Mouse (Mus musculus) kidney, adult 2 months (tissue): ENCODE measurements at regions not wholly inside any gene's neighbourhood (a gene's known extent, or its start where the extent isn't known, plus 50 kb on each side); places are given as distances from the start of the nearest gene placed in this dataset.

Experiments used
- DNase-seq: peaks from one replicate; pipeline ENCODE4 v3.0.0; 2021
- H3K27ac ChIP-seq: fragments of 200-500 bp; 2 replicates; pipeline ENCODE4 v1.5.1; 2012; ENCODE audit warnings: low read depth, low read length, control low read depth, inconsistent platforms; ENCODE audit not compliant: insufficient read depth
- H3K27me3 ChIP-seq: fragments of 200-500 bp; replicated peaks from 2 replicates; pipeline ENCODE4 v1.6.1; 2012; ENCODE audit warnings: mild to moderate bottlenecking, moderate library complexity, low read length, inconsistent platforms; ENCODE audit not compliant: control insufficient read depth, insufficient read depth
- H3K36me3 ChIP-seq: fragments of 200-500 bp; 2 replicates; pipeline ENCODE4 v1.6.1; 2012; ENCODE audit warnings: mild to moderate bottlenecking, moderate library complexity, low read length, inconsistent platforms; ENCODE audit not compliant: control insufficient read depth, insufficient read depth
- H3K4me1 ChIP-seq: fragments of 200-500 bp; 2 replicates; pipeline ENCODE4 v1.6.1; 2011; ENCODE audit warnings: low read length; ENCODE audit not compliant: control insufficient read depth, insufficient read depth
- H3K4me3 ChIP-seq: fragments of 200-500 bp; 2 replicates; pipeline ENCODE4 v1.5.1; 2011; ENCODE audit warnings: mild to moderate bottlenecking, low read depth, low read length, control low read depth; ENCODE audit not compliant: insufficient read depth
- CTCF ChIP-seq: fragments of 200-500 bp; conservative IDR thresholded peaks from 2 replicates; pipeline ENCODE4 v1.5.1; 2011; ENCODE audit warnings: low read depth, mild to moderate bottlenecking, control low read depth, low read length, moderate library complexity, mixed read lengths; ENCODE audit not compliant: insufficient read depth, insufficient read length
- POLR2A ChIP-seq: fragments of 200-500 bp; IDR thresholded peaks from one replicate; pipeline ENCODE4 v1.6.1; 2011; ENCODE audit warnings: low read depth, low read length, control low read depth
- WGBS: fragments of 180-500 bp; shearing (Covaris S2); methylation state at CpG from one replicate; pipeline ENCODE4 v1.1.7; 2018; 5-methylcytosine and 5-hydroxymethylcytosine counted together

DNA sequence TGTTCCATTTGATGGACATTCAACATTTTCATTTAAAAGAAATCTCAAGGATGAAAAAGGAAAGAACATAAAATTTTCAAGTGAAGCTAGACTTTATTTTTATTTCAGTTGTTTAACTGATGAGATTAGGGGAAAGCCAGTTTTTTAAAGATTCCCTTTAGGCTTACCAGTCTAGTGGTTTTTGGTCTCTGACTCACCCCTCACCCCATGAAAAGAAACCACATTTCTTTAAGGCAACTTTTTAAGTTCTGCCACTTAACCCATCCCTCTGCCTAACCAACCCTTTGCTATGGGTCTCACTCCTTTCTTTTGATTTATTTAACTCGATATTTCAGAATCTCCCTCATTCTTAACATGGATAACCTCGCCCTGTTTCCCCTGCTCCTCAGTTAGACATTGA is 388.1 kb upstream of the Mef2c start:
- H3K4me1 ChIP-seq, result no peaks in the 10 kb centered on the region
- no peak overlapping the region for H3K4me3 ChIP-seq
- DNase-seq, result no peak
- 73% methylated on average over 2 of the region's 2 CpGs for WGBS
- H3K36me3 ChIP-seq, result no peaks in the 10 kb centered on the region
- H3K27ac ChIP-seq, result no peak overlapping the region
- H3K27me3 ChIP-seq, result 0 out of 2 replicates have a peak, but pooled peaks cover 1% of the 10 kb centered on the region
- TF ChIP-seq CTCF (no peak), POLR2A (no peak)

DNA sequence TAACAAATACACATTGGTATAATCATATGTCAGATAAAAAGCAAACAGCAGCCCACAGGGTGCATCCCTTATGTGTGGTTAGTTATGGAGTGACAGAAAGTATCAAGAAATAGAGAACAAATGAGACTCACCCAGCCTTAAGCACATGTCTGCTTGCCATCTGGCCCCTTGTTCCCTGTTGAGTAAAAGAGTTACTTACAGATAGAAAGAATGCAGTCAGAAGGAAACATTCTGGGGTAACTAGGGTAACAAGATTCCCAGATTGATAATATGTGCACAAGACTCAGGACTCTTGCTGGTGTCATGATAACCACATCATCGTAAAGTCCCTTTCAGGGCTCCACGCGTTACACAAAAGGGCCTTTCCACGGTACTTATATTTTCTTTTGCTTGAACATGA is 383.5 kb upstream of the Mef2c start:
- TF ChIP-seq POLR2A (no peak), CTCF (no peak)
- no peaks in the 10 kb centered on the region for H3K36me3 ChIP-seq
- no peaks in the 10 kb centered on the region for H3K27me3 ChIP-seq
- H3K4me1 ChIP-seq, result no peaks in the 10 kb centered on the region
- no peak overlapping the region for H3K4me3 ChIP-seq
- DNase-seq, result no peak
- WGBS, result 94% methylated on average over 4 of the region's 4 CpGs
- H3K27ac ChIP-seq, result no peak overlapping the region

DNA sequence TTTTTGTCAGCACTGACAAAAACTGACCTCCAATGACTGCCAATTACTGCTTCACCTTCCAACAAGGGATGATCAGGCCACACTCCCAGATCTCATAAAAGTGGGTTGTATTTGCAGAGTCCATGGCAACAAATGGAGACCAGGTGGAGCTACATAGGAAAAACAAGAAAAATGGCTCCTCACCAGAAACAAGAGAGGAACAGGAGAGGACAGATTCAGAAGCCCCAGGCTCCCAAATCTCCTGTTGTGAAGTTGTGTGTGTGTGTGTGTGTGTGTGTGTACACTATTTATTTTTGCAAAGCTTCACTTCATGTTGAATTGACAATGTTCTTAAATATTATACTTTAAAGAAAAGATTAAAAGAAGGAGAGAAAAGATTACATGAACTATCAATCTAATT is 380.2 kb upstream of the Mef2c start:
- no peaks in the 10 kb centered on the region for H3K27me3 ChIP-seq
- no peaks in the 10 kb centered on the region for H3K4me1 ChIP-seq
- H3K27ac ChIP-seq, result no peak overlapping the region
- H3K4me3 ChIP-seq, result no peak overlapping the region
- no peak for DNase-seq
- H3K36me3 ChIP-seq, result no peaks in the 10 kb centered on the region
- TF ChIP-seq CTCF (no peak), POLR2A (no peak)

DNA sequence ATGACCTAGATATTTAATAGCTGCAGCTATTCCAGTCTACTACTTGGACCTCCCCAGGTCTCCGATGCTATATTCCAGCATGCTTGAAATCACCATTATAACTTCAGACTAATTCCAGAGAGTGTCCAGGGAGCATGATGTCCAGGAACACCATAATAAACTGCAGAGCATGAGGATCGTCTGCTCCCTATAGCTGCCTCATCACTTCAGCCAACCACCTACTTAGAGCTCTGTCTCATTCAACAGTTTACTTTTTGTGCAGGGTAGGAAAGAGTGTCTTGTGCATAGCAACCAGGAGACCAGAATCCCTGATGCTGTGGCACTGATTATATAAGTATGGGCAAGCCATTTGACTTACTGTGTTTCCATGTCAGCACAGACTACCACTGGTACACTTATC is 379.2 kb upstream of the Mef2c start:
- H3K27me3 ChIP-seq, result no peaks in the 10 kb centered on the region
- no peak for DNase-seq
- no peak for TF ChIP-seq POLR2A
- no peak for TF ChIP-seq CTCF
- H3K4me1 ChIP-seq, result no peaks in the 10 kb centered on the region
- no peak overlapping the region for H3K4me3 ChIP-seq
- H3K36me3 ChIP-seq, result no peaks in the 10 kb centered on the region
- no peak overlapping the region for H3K27ac ChIP-seq
- WGBS, result 89% methylated on average over 2 of the region's 2 CpGs

DNA sequence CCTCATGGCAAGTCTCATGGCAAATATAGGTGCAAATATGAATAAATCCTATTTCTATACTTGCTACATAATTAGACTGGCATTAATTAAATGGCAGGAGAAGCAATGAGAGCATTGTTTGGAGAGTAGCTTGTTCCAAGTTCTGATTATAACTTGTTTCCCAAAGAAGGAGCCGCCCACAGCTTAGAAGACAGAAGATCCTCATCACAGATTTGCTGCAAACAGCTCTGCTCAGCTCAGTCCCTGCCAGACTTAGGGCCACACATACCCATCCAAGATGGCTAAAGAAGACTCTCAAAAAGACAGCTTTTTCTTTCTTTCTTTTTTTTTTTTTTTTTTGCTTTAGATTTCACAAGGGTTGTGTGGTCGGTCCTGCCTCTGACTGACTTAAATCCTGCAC is 377.4 kb upstream of the Mef2c start:
- H3K4me1 ChIP-seq, result no peaks in the 10 kb centered on the region
- no peak overlapping the region for H3K4me3 ChIP-seq
- TF ChIP-seq POLR2A, result no peak
- no peak for TF ChIP-seq CTCF
- no peaks in the 10 kb centered on the region for H3K27me3 ChIP-seq
- DNase-seq, result no peak
- WGBS, result 89% methylated on average over 2 of the region's 2 CpGs
- H3K36me3 ChIP-seq, result no peaks in the 10 kb centered on the region
- H3K27ac ChIP-seq, result no peak overlapping the region

DNA sequence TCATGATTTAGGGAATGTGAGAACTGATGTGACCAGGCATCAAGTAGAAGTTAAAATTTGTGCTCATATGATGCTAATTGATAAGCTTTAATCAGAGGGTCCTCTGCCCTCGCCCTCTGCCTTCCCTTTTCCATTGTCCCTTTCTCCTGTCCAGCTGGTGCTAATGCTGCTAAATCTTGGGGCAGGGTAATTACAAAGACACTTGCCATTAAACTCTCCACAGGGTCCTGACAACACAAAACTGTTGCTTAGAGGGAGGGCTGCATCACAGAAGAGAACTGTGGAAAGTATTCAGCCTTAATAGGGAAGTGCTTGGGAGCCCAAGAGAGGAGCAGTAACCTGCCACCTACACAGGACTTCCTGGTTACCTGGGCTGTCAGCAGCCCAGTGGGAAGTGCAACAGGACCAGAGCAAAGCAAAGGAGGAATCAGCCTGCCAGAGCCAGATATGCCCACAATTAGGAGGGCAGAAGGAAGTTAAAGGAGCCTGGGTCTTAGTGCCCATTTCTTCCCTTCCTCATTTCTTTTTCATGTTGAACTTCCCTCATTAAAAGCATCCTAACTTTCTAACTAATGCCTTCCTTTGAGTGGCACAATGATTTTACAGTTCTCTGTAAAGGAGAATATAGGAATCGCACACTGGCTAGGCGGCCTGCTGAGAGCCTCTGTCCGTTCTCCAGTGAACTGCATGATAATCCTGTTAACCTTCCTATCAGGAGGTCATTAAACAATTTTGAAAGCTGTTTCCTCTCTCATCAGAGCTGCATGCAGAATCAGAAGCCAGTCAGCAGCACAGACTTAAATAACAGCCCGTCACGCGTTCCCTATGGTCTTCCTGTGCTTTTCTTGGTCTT is 372.5 kb upstream of the Mef2c start:
- Histone ChIP-seq H3K27ac (no peak overlapping the region), H3K4me1 (0 out of 2 replicates have a peak, but pooled peaks cover 2% of the 10 kb centered on the region), H3K4me3 (no peak overlapping the region), H3K36me3 (no peaks in the 10 kb centered on the region), H3K27me3 (no peaks in the 10 kb centered on the region)
- TF ChIP-seq POLR2A (no peak), CTCF (no peak)
- WGBS, result 64% methylated on average over 7 of the region's 7 CpGs
- no peak for DNase-seq

DNA sequence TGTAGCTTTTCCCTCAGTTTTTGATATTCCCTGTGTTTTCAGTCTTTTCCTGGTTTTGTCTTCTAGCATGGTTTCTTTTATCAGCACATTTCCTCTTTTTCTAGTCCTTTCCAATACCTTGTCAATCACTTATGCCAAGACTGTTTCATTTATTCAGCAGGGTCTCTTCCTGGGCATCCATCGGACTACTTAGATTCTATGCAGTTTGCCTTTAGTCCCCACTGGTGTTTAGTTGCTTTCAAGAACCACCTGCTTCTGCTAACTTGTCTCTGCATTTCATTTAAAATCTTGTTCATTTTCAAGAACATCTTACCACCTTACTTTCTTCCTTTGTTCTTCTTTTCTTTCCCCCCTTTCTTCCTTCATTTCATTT is 371.9 kb upstream of the Mef2c start:
- WGBS, result 82% methylated on average over 1 of the region's 1 CpGs
- Histone ChIP-seq H3K4me3 (no peak overlapping the region), H3K27ac (no peak overlapping the region), H3K27me3 (no peaks in the 10 kb centered on the region), H3K4me1 (0 out of 2 replicates have a peak, but pooled peaks cover 2% of the 10 kb centered on the region), H3K36me3 (no peaks in the 10 kb centered on the region)
- TF ChIP-seq POLR2A (no peak), CTCF (no peak)
- no peak for DNase-seq
